In the genomic region with DNA sequence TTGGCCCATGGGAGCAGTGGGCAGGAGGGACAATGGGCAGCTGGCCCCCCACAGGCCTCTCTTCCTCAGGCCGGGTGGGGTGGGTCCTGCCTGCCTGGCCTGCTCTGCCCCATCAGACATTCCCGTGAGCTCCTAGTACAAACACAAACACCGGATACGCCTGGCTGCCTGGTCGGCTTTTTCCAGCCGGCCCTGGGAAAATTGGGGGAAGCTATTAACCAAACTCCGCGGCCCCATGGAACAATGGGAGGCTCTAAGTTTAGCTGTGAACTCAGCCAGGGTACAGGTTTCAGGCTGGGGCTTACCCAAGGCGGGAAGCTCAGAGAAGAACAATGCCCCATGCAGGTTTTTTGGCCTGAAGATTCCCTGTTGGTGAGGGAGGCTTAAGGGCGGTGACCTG, we compare ENCODE assay signal across 8 mouse cellular contexts. TPM values are rescaled to one million over a fixed set of nuclear protein-coding genes. Genes with fewer than 3 reads are reported as not detected.
DNase-seq lines count a peak whose midpoint lies in the region; ATAC-seq lines count a peak whose summit lies in the region.

No protein-coding gene starts in this region.

- H3K27me3 ChIP-seq in midbrain, embryonic 11.5 days (ENCODE audit: control insufficient read depth, insufficient read depth, low read length), result 0 out of 2 replicates have a peak, but pooled peaks cover 2% of the 10 kb centered on the region

- H3K4me3 ChIP-seq in midbrain, embryonic 11.5 days (ENCODE audit: low read depth, low read length), result no peak overlapping the region

- no peak overlapping the region for H3K4me2 ChIP-seq in midbrain, embryonic 11.5 days

- peaks cover 17% of the 10 kb centered on the region for H3K4me1 ChIP-seq in midbrain, embryonic 11.5 days (ENCODE audit: control insufficient read depth, insufficient read depth, low read length)

- peak; percentile 43; the same call in 1 of the 2 replicates for ATAC-seq in midbrain, embryonic 11.5 days (ENCODE audit: low FRiP score)
- ATAC-seq in monocyte, adult 5-6 weeks (replicated peaks; ENCODE audit: insufficient number of reproducible peaks, low FRiP score, low TSS enrichment, poor library complexity, severe bottlenecking), result no peak

- no peak overlapping the region for H3K9ac ChIP-seq in midbrain, embryonic 11.5 days (ENCODE audit: low read length)

- 13% methylated on average over 10 of the region's 10 CpGs for WGBS in midbrain, embryonic 11.5 days

- no peaks in the 10 kb centered on the region for H3K36me3 ChIP-seq in midbrain, embryonic 11.5 days (ENCODE audit: control insufficient read depth, insufficient read depth, low read length)

- no peaks in the 10 kb centered on the region for H3K9me3 ChIP-seq in midbrain, embryonic 11.5 days (ENCODE audit: control insufficient read depth, low read length)

- no peak overlapping the region; the same call in 1 of the 2 replicates for H3K27ac ChIP-seq in midbrain, embryonic 11.5 days (ENCODE audit: low read depth, low read length)

- DNase-seq in adrenal gland, postnatal 10 days, result peak; percentile 24
- no peak for DNase-seq in adrenal gland, postnatal 4 days (ENCODE audit: low spot score in 2 of 2)
- peak; percentile 99 for DNase-seq in heart, adult 11 months
- peak; percentile 35 for DNase-seq in kidney, adult 9 months
- peak; percentile 85 for DNase-seq in midbrain, embryonic 11.5 days (ENCODE audit: low spot score, missing footprints)
- DNase-seq in urinary bladder, adult 2 months (ENCODE audit: low spot score), result no peak
- no peak for DNase-seq in ovary, postnatal 36 days (ENCODE audit: low spot score)

RNA-seq across cellular contexts. Expression of gene B230104I21Rik, which starts 0.7 kb away (rescaled TPM):
- not detected for total RNA-seq in adrenal gland, postnatal 10 days (2021)
- total RNA-seq in adrenal gland, postnatal 4 days (2021), result not detected
- not detected in 2 replicates for polyA plus RNA-seq in midbrain, embryonic 11.5 days (2014; fragmentation: Nextera tagmentation; extraction: Ambion mirVana)
- total RNA-seq in monocyte, adult 5-6 weeks (2017), result not detected in 3 replicates
- polyA plus RNA-seq in urinary bladder, adult 2 months (2012; rRNA removed), result not detected in 2 replicates

RNA-seq across cellular contexts. Expression of gene Arhgef16, which starts 35.2 kb away (rescaled TPM):
- total RNA-seq in adrenal gland, postnatal 10 days (2021), result 1 to 10 TPM; 1.7 to 2.4 TPM
- 1 to 10 TPM; 2.2 to 8.5 TPM for total RNA-seq in adrenal gland, postnatal 4 days (2021)
- polyA plus RNA-seq in midbrain, embryonic 11.5 days (2014; fragmentation: Nextera tagmentation; extraction: Ambion mirVana), result 0.45 and 0.81 TPM in 2 replicates
- total RNA-seq in monocyte, adult 5-6 weeks (2017), result not detected in 3 replicates
- 10.9 and 11.4 TPM in 2 replicates for polyA plus RNA-seq in urinary bladder, adult 2 months (2012; rRNA removed)

Comparison
In these comparisons a context has a peak if more than half of its experiments do, and no peak if none do; other contexts are left out.
1. DNase-seq: peak in adrenal gland, postnatal 10 days (single experiment), heart, adult 11 months (single experiment), kidney, adult 9 months (single experiment) and midbrain, embryonic 11.5 days (single experiment); none in adrenal gland, postnatal 4 days (0 of 2), urinary bladder, adult 2 months (single experiment) and ovary, postnatal 36 days (single experiment).